Mouse (Mus musculus) retina, embryonic 14.5 days (tissue): Measurements from ENCODE around the gene Cd2bp2.

ENCODE experiments used
- DNase-seq: peaks from one replicate; pipeline ENCODE4 v3.0.0-alpha.2; 2015; ENCODE audit warnings: low spot score

The Cd2bp2 gene

GRCm38 (mm10) chr7:127217901-127218642, 22.2 kb upstream of the Cd2bp2 start:
- DNase-seq = no peak

GRCm38 (mm10) chr7:127217475-127217874, 21.6 kb upstream of the Cd2bp2 start:
- DNase-seq = no peak

- no peak for DNase-seq
Measured at GRCm38 (mm10) chr7:127216307-127216706, 20.5 kb upstream of the Cd2bp2 start.

GRCm38 (mm10) chr7:127214981-127215871, 19.4 kb upstream of the Cd2bp2 start:
- peak; percentile 91 for DNase-seq

GRCm38 (mm10) chr7:127214521-127214920, 18.7 kb upstream of the Cd2bp2 start:
- no peak for DNase-seq

GRCm38 (mm10) chr7:127213930-127214329, 18.1 kb upstream of the Cd2bp2 start:
- no peak for DNase-seq

GRCm38 (mm10) chr7:127213485-127213884, 17.6 kb upstream of the Cd2bp2 start:
- peak; percentile 80 for DNase-seq

GRCm38 (mm10) chr7:127212432-127213250, 16.8 kb upstream of the Cd2bp2 start:
- no peak for DNase-seq

GRCm38 (mm10) chr7:127211014-127211745, 15.3 kb upstream of the Cd2bp2 start:
- no peak for DNase-seq

- DNase-seq = no peak
Measured at GRCm38 (mm10) chr7:127210266-127210665, 14.4 kb upstream of the Cd2bp2 start.

GRCm38 (mm10) chr7:127209851-127210250, 14.0 kb upstream of the Cd2bp2 start:
- no peak for DNase-seq

GRCm38 (mm10) chr7:127208553-127209438, 12.9 kb upstream of the Cd2bp2 start, which contains the start of gene Mylpf:
Gene Mylpf, plus strand, starts transcription at chr7:127208890.
- DNase-seq = peak; percentile 97

GRCm38 (mm10) chr7:127208295-127208552, 12.4 kb upstream of the Cd2bp2 start, which contains the start of gene Tbc1d10b:
Gene Tbc1d10b, minus strand, starts transcription at chr7:127208468.
- DNase-seq = no peak

GRCm38 (mm10) chr7:127207374-127208294, 11.8 kb upstream of the Cd2bp2 start:
- DNase-seq = no peak

GRCm38 (mm10) chr7:127206606-127207005, 10.8 kb upstream of the Cd2bp2 start:
- no peak for DNase-seq

GRCm38 (mm10) chr7:127196484-127196883, 634 bp upstream of the Cd2bp2 start:
- no peak for DNase-seq

GRCm38 (mm10) chr7:127194633-127195029, 1.2 kb downstream of the Cd2bp2 start:
- DNase-seq = no peak

- DNase-seq = no peak
Measured at GRCm38 (mm10) chr7:127194011-127194632, 1.7 kb downstream of the Cd2bp2 start.

- DNase-seq = no peak
Measured at GRCm38 (mm10) chr7:127192989-127193388, 2.9 kb downstream of the Cd2bp2 start.
